Mouse (Mus musculus): ENCODE measurements at regions not wholly inside any gene's neighbourhood (a gene's known extent, or its start where the extent isn't known, plus 50 kb on each side); places are given as distances from the start of the nearest gene placed in this dataset.

GRCm38 (mm10) chrX:153940089-153940488 is 72.4 kb downstream of the Samt1 start:
- no peak for TF ChIP-seq CTCF (conservative IDR thresholded peaks at IDR 0.05; ENCODE audit: insufficient read depth, insufficient read length, low read depth, low read length)
- TF ChIP-seq POLR2A (IDR thresholded peaks at IDR 0.05; ENCODE audit: low read depth, low read length) = no peak

All from kidney, adult 2 months (tissue).